Mouse (Mus musculus) midbrain, postnatal 0 days (tissue): Measurements from ENCODE around the gene Maf. TPM values are rescaled to one million over a fixed set of nuclear protein-coding genes. Genes with fewer than 3 reads are reported as not detected.

ENCODE experiments used
- ATAC-seq: fragments of 200-750 bp; cut with Nextera tagmentation; 2 replicates; pipeline ENCODE4 v1.8.0; 2017; ENCODE audit warnings: moderate number of reproducible peaks, mild to moderate bottlenecking, moderate TSS enrichment, moderate library complexity; ENCODE audit not compliant: low FRiP score
- DNase-seq: peaks from one replicate; pipeline ENCODE4 v3.0.0-alpha.2; 2015; ENCODE audit warnings: low spot score
- H3K27ac ChIP-seq: fragments of 300-500 bp; sonication (generic); 2 replicates; pipeline ENCODE4 v1.5.1; 2014; ENCODE audit warnings: low read depth, mild to moderate bottlenecking, low read length, mixed read lengths
- H3K27me3 ChIP-seq: fragments of 300-500 bp; sonication (generic); 2 replicates; pipeline ENCODE4 v1.6.1; 2014; ENCODE audit warnings: low read length, control low read depth, mixed read lengths; ENCODE audit not compliant: insufficient read depth
- H3K36me3 ChIP-seq: fragments of 300-500 bp; sonication (generic); 2 replicates; pipeline ENCODE4 v1.6.1; 2014; ENCODE audit warnings: low read length, control low read depth, mixed read lengths; ENCODE audit not compliant: insufficient read depth
- H3K4me1 ChIP-seq: fragments of 300-500 bp; sonication (generic); 2 replicates; pipeline ENCODE4 v1.6.1; 2014; ENCODE audit warnings: mild to moderate bottlenecking, control low read depth, antibody characterized with exemption, low read length, mixed read lengths; ENCODE audit not compliant: insufficient read depth
- H3K4me2 ChIP-seq: fragments of 300-500 bp; sonication (generic); 2 replicates; pipeline ENCODE4 v1.6.1; 2014; ENCODE audit warnings: low read depth, mild to moderate bottlenecking, low read length, mixed read lengths; ENCODE audit not compliant: poor library complexity, severe bottlenecking
- H3K4me3 ChIP-seq: fragments of 300-500 bp; sonication (generic); 2 replicates; pipeline ENCODE4 v1.5.1; 2014; ENCODE audit warnings: low read depth, mild to moderate bottlenecking, low read length, moderate library complexity
- H3K9ac ChIP-seq: fragments of 300-500 bp; sonication (generic); replicated peaks from 2 replicates; pipeline ENCODE4 v1.6.1; 2014; ENCODE audit warnings: mild to moderate bottlenecking, low read length, moderate library complexity, mixed read lengths; ENCODE audit not compliant: poor library complexity, severe bottlenecking
- H3K9me3 ChIP-seq: fragments of 300-500 bp; sonication (generic); 2 replicates; pipeline ENCODE4 v1.6.1; 2016; ENCODE audit warnings: low read length, control low read depth
- CTCF ChIP-seq: IDR thresholded peaks from 2 replicates; pipeline ENCODE4 v1.5.1; 2016; ENCODE audit warnings: antibody characterized with exemption, mild to moderate bottlenecking
- WGBS: fragments of 180-500 bp; shearing (Covaris S2); extraction: QIAGEN DNeasy Blood & Tissue Kit; methylation state at CpG from one replicate; pipeline ENCODE4 v1.1.7; 2014; 5-methylcytosine and 5-hydroxymethylcytosine counted together
- polyA plus RNA-seq: library from polyadenylated mRNA; unstranded; fragments of >200 nt; fragmentation: Nextera tagmentation; extraction: Ambion mirVana; gene quantifications from 2 replicates; pipeline ENCODE4 v1.2.1, GENCODE M21; 2015
- total RNA-seq: library from RNA; depleted of rRNA; stranded (reverse); fragments of >200 nt; gene quantifications from 2 replicates; pipeline ENCODE4 v1.2.3, GENCODE M21; 2014

Gene Maf
- total and polyA plus RNA-seq, 2 experiments from 2014 or later, result 7.9 to 36.4 TPM

GRCm38 (mm10) chr8:115639951-115640350, 67.6 kb downstream of the Maf start:
- Histone ChIP-seq H3K4me2 (no peak overlapping the region), H3K9ac (no peak overlapping the region), H3K27ac (no peak overlapping the region), H3K4me3 (no peak overlapping the region), H3K27me3 (no peaks in the 10 kb centered on the region), H3K4me1 (no peaks in the 10 kb centered on the region), H3K36me3 (no peaks in the 10 kb centered on the region), H3K9me3 (no peaks in the 10 kb centered on the region)
- 84% methylated on average over 5 of the region's 5 CpGs for WGBS
- TF ChIP-seq CTCF, result no peak
- DNase-seq, result no peak
- ATAC-seq, result no peak

- Histone ChIP-seq H3K9me3 (no peaks in the 10 kb centered on the region), H3K9ac (no peak overlapping the region), H3K4me1 (no peaks in the 10 kb centered on the region), H3K27ac (no peak overlapping the region), H3K36me3 (no peaks in the 10 kb centered on the region), H3K27me3 (no peaks in the 10 kb centered on the region), H3K4me3 (no peak overlapping the region), H3K4me2 (no peak overlapping the region)
- DNase-seq (no peak), ATAC-seq (no peak)
- WGBS, result 76% methylated on average over 6 of the region's 6 CpGs
- TF ChIP-seq CTCF, result no peak
Measured at GRCm38 (mm10) chr8:115636751-115637150, 70.8 kb downstream of the Maf start.
